Mouse (Mus musculus): ENCODE results near the gene Tcf7l2.

DNA sequence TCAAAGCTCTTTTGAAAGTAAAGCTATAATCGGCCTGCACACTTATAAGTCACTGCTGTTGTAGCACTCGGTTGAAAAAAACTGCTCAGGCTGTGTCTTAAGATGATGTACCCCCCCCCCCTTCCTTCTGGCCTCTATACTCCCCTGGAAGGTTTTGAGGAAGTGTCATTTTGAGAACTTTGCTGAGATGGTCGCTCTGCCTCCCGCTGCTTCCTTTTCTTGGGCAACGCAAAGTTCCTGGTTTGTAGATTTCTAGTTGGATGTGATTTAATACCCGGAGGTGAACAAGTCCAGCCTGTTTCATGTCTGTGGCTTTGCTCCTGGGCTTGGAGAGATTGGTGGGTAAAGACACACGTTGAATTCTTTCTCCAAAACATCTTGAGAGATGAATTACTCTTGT, 33.2 kb downstream of the Tcf7l2 start:
- TF ChIP-seq CHD1 (IDR thresholded peaks at IDR 0.05; ENCODE audit: low read depth, low read length) (no peak), POLR2A (IDR thresholded peaks at IDR 0.05; ENCODE audit: low read depth, low read length) (no peak)

Data from CH12.LX (cell line).